Mouse (Mus musculus) bone marrow macrophage, adult 2 months (primary cell): ENCODE results near the gene Gm38394.

ENCODE experiments used
- CTCF ChIP-seq: IDR thresholded peaks from 2 replicates; pipeline ENCODE4 v1.5.1; 2012; ENCODE audit warnings: low read depth, mild to moderate bottlenecking, low read length, moderate library complexity
- POLR2A ChIP-seq: IDR thresholded peaks from 2 replicates; pipeline ENCODE4 v1.6.1; 2012; ENCODE audit warnings: mild to moderate bottlenecking, low read depth, low read length, borderline replicate concordance

DNA sequence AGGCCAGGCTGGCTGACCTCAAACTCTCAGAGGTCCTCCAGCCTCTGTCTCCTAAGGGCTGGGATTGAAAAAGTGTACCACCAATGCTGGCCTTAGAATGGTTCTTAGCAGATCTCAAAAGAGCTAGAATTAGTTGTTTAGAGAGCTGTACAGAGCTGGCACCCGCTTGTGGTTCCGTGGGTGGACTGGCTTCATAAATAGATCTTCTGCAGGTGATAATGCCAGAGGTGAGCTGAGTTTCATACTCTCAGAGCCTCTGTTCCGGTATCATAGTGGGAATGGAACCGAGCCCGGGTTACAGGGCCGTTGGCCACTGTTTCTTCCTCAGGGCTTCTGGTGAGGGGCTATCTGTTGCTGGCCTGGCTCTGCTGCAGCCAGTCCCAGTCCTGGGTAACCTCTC lies 29.9 kb upstream of the Gm38394 start:
- TF ChIP-seq CTCF, result no peak
- TF ChIP-seq POLR2A, result no peak
